Mouse (Mus musculus) olfactory bulb, adult 2 months (tissue): ENCODE data around the gene Cacng6. TPM values are rescaled to one million over a fixed set of nuclear protein-coding genes. Genes with fewer than 3 reads are reported as not detected.
"Not testable (repeated sequence)": the region's sequence is repeated elsewhere in the genome, so short reads cannot be mapped to it uniquely, and the experiment has no call there.

ENCODE experiments used
- H3K27ac ChIP-seq: fragments of 200-500 bp; 2 replicates; pipeline ENCODE4 v1.5.1; 2012; ENCODE audit warnings: low read depth, low read length; ENCODE audit not compliant: insufficient read depth
- H3K4me1 ChIP-seq: fragments of 200-500 bp; 2 replicates; pipeline ENCODE4 v1.6.1; 2012; ENCODE audit warnings: low read length; ENCODE audit not compliant: control insufficient read depth, insufficient read depth
- H3K4me3 ChIP-seq: fragments of 200-500 bp; 2 replicates; pipeline ENCODE4 v1.5.1; 2012; ENCODE audit warnings: mild to moderate bottlenecking, low read depth, low read length, moderate library complexity; ENCODE audit not compliant: insufficient read depth
- CTCF ChIP-seq: fragments of 200-500 bp; IDR thresholded peaks from 2 replicates; pipeline ENCODE4 v1.5.1; 2012; ENCODE audit warnings: low read depth, mild to moderate bottlenecking, low read length, moderate library complexity; ENCODE audit not compliant: insufficient read depth
- POLR2A ChIP-seq: fragments of 200-500 bp; IDR thresholded peaks from 2 replicates; pipeline ENCODE4 v1.6.1; 2012; ENCODE audit warnings: mild to moderate bottlenecking, low read depth, low read length, moderate library complexity; ENCODE audit not compliant: insufficient read depth
- WGBS: fragments of 180-500 bp; shearing (Covaris S2); methylation state at CpG from one replicate; pipeline ENCODE4 v1.1.7; 2018; 5-methylcytosine and 5-hydroxymethylcytosine counted together
- polyA plus RNA-seq: library from polyadenylated mRNA; stranded (reverse); fragments of >200 nt; gene quantifications from 2 replicates; pipeline ENCODE4 v1.2.4, GENCODE M21; 2012; ENCODE audit warnings: low replicate concordance; ENCODE audit not compliant: missing spikeins, insufficient read depth, insufficient read length

Cacng6 gene
- polyA plus RNA-seq, 1 experiment: not detected

- Histone ChIP-seq H3K4me3 (peak within 1 kb of the TSS; percentile 77), H3K4me1 (peaks cover 24% of the 10 kb centered on the region), H3K27ac (peak within 1 kb of the TSS; percentile 93)
- no peak for TF ChIP-seq POLR2A
- TF ChIP-seq CTCF: no peak
- WGBS: under 1% methylated on average over 7 of the region's 7 CpGs
Measured at GRCm38 (mm10) chr7:3390413-3391080, 33.4 kb upstream of the Cacng6 start, which contains the start of gene Cacng8. Cacng8 (plus strand) TSS chr7:3390683.

DNA sequence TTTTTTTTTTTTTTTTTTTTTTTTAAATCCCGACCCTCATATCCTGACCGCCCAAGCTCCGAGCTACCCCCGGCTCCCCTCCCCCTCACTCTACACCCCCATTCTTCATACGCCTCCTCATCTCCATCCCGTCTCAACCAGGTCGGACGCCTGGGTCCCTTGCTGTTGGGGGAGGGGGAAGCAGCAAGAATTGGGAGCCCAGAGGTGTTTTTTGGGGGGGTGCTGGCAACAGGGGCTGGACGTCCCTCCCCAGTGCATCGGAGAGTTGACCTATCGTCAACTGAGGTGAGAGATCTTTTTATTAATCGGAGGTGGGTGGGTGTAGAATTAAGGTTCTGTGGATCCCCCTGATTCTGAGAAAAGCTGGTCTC is 32.9 kb upstream of the Cacng6 start:
- TF ChIP-seq POLR2A: no peak
- TF ChIP-seq CTCF: no peak
- Histone ChIP-seq H3K4me3 (peak overlapping the region; percentile 77), H3K4me1 (peaks cover 28% of the 10 kb centered on the region), H3K27ac (peak overlapping the region; percentile 93)
- 3% methylated on average over 12 of the region's 12 CpGs for WGBS

GRCm38 (mm10) chr7:3391809-3392208 is 32.2 kb upstream of the Cacng6 start:
- TF ChIP-seq CTCF (no peak), POLR2A (no peak)
- peak overlapping the region; percentile 77 for H3K4me3 ChIP-seq
- H3K27ac ChIP-seq: peak overlapping the region; percentile 93
- H3K4me1 ChIP-seq: peaks cover 28% of the 10 kb centered on the region
- 3% methylated on average over 4 of the region's 4 CpGs for WGBS

GRCm38 (mm10) chr7:3397355-3397754 is 26.6 kb upstream of the Cacng6 start:
- TF ChIP-seq CTCF: no peak
- no peak for TF ChIP-seq POLR2A
- WGBS: 28% methylated on average over 10 of the region's 10 CpGs
- H3K4me1 ChIP-seq: peaks cover 36% of the 10 kb centered on the region
- H3K4me3 ChIP-seq: peak overlapping the region; percentile 18
- H3K27ac ChIP-seq: peak overlapping the region; percentile 12; the same call in 1 of the 2 replicates

GRCm38 (mm10) chr7:3397797-3398196 is 26.2 kb upstream of the Cacng6 start:
- 13% methylated on average over 7 of the region's 7 CpGs for WGBS
- Histone ChIP-seq H3K27ac (no peak overlapping the region), H3K4me3 (no peak overlapping the region), H3K4me1 (peaks cover 36% of the 10 kb centered on the region)
- TF ChIP-seq CTCF (no peak), POLR2A (no peak)

- not testable (repeated sequence) for H3K27ac ChIP-seq, H3K4me3 ChIP-seq
- peaks cover 36% of the 10 kb centered on the region for H3K4me1 ChIP-seq
- WGBS: 82% methylated on average over 8 of the region's 8 CpGs
Measured at GRCm38 (mm10) chr7:3398363-3398762, 25.6 kb upstream of the Cacng6 start.

DNA sequence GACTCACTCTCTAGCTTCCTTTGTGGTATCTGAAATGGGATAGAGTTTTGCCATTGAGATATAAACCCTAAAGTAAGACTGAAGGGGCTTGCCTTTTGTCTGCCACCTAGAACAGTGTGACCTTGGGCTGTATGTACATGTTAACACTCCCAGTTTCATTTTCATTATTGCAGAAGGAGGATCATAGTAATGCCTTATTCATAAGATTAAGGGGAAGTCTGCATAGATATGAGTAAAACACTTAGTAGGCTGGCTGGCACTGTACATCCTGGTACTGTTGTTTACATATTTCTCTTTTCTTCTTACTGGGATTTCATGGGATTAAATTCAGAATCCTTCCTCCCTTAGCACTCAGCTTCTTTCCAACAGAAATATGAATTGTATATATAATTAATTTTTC is 24.1 kb upstream of the Cacng6 start:
- Histone ChIP-seq H3K4me3 (no peak overlapping the region), H3K27ac (no peak overlapping the region), H3K4me1 (peaks cover 27% of the 10 kb centered on the region)
- TF ChIP-seq POLR2A (no peak), CTCF (no peak)

GRCm38 (mm10) chr7:3409729-3410520 is 14.1 kb upstream of the Cacng6 start:
- WGBS: 65% methylated on average over 11 of the region's 11 CpGs
- no peak overlapping the region for H3K27ac ChIP-seq
- TF ChIP-seq POLR2A: no peak
- no peak overlapping the region for H3K4me3 ChIP-seq
- H3K4me1 ChIP-seq: peaks cover 17% of the 10 kb centered on the region

DNA sequence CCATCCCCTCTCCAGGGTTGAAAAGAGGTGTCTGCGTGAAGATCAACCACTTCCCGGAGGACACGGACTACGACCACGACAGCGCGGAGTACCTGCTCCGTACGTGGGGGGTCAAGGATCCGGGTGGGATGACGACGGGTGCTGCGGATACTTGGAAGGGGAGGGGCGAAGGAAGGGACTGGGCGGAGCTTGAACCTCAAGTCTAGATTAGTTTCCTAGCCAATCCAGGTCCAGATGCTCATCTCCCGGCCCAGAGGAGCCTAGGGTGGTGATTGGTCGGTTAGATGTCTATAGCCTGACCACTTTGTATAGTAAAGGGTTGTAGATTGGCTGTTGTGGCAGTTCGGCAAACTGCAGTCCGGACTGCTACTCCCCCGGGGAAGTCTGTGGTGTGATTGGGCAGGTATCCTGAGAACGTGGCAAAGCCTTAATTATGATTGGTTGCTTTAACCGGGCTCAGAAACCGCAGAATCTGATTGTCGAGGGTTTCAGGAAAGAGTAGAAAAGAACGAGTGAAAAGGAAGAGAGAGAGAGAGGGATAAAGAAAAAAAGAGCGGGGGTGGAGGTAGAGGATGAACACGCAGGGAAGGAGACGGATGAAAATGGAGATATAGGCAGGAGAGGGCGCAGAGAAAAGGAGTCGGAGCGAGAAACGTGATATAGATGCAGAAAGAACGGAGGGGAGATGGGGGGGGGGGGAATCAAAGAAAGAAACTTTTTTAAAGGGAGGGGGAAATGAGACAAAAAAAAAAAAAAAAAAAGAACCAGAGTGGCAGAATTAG is 12.6 kb upstream of the Cacng6 start:
- TF ChIP-seq POLR2A: no peak
- no peak for TF ChIP-seq CTCF
- Histone ChIP-seq H3K4me3 (peak overlapping the region; percentile 35), H3K27ac (no peak overlapping the region), H3K4me1 (peaks cover 23% of the 10 kb centered on the region)
- 2% methylated on average over 33 of the region's 33 CpGs for WGBS
